Mouse (Mus musculus) natural killer cell, adult 2 months (primary cell): ENCODE measurements around the gene Fam24a.
A peak's percentile ranks its signal among the peaks of the same experiment; 100 is the strongest.

ENCODE experiments used
- DNase-seq, 2 experiments: peaks; one replicate each; pipeline ENCODE4 v3.0.0; 2022; ENCODE audit warnings: low spot score in 2 of 2

Gene Fam24a

DNA sequence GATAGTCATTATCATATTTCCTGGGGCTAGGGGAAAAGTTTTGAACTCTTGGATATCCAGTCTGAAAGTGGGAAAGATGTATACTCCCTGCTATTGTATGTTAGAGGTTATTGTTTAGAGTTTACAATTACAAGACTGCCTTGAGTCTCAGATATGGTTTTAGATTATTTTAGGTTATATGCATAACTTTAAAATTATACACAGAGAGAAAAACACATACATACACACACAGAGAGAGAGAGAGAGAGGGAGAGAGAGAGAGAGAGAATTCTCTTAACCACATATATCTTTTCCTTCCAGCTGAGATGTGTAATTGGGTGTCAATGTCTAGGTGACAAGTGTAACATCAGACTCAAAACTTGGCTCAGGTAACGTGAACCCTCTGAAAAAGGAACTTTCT, at the start of gene Fam24a:
Gene Fam24a, plus strand, starts transcription at position 301 of the 400 bp plus-strand sequence.
- no peak for DNase-seq

DNA sequence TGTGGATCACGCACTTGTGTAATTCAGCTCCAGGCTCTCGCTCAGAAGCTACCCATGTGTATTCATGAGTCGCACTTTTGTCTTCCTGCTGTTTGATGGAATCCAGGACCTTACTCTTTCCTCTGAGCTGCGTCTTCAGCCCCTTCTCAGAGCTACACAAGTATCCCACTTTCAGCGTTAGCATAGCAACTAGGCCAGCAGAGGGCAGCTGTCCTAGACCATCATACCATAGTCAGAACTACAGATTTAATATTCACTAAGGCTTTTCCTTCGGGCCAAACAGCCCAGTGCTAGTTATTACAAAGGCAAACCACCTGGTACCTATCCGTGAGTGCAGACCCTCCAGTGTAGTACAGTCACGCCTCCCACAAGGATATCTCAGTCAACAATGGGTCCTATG, 36.5 kb upstream of the Fam24a start:
- no peak for DNase-seq

DNA sequence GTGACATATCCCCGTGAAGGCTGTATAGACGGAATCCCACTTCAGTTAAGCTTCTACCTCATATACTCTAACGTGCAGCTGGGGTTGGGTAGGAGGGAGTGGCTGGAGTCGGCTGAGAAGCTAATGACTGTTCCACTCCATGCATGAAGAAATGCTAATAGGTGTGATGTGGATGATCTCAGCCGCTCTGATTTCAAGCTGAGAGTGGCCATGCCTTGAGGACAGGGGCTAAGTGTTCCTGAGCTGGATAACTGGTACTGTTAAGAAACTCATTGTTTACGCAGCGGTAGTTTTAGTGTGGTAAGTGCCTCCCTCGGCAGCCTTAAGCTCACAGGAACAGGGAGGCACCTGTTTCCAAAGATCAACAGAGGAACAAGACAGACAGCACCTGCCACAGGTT, 30.3 kb upstream of the Fam24a start:
- no peak for DNase-seq

GRCm38 (mm10) chr7:131306733-131307132, 26.9 kb upstream of the Fam24a start:
- DNase-seq, result no peak

- no peak for DNase-seq
Observed at GRCm38 (mm10) chr7:131314493-131314892, 19.2 kb upstream of the Fam24a start.

GRCm38 (mm10) chr7:131317587-131317986, 16.1 kb upstream of the Fam24a start:
- no peak for DNase-seq

DNA sequence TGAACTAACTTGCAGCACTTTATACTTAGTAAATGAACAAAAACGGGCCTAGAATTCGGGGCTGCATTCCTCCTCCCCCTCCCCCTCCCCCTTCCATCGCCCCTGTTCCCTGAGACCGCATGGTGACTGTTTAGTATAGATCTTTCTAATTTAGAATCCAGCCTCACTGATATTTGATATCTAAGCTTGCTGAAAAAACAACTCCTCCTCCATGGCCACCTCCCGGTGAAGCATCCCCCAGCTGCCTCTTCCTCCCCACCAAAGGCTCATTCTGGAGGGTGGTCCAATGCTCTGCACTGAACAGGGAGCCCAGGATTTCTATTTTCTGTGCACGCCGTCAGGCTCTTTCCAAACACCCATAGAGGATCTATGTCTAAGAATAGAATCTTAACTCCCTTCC, 15.3 kb upstream of the Fam24a start:
- no peak for DNase-seq

DNA sequence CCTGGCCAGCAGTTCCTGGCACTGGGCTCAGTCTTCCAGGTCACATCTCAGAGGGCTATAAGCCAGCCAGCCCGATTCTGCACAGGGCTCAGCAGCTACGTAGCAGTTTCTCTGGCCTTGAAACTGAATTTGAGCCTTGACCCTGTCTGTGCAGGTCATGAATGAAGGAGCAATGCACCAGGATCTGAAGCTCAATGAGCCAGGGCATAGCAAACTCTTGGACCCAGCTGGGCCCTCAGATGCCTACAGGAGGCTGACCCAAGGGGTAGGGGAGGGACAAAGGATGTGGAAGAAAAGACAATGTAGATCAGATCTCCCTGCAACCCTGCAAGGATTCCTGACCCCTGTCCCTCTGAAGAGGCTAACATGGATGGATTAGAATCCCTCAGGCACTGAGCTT, 11.5 kb upstream of the Fam24a start, which contains the start of gene Cuzd1:
Gene Cuzd1, minus strand, starts transcription at position 101 of the 400 bp plus-strand sequence.
- no peak for DNase-seq

DNA sequence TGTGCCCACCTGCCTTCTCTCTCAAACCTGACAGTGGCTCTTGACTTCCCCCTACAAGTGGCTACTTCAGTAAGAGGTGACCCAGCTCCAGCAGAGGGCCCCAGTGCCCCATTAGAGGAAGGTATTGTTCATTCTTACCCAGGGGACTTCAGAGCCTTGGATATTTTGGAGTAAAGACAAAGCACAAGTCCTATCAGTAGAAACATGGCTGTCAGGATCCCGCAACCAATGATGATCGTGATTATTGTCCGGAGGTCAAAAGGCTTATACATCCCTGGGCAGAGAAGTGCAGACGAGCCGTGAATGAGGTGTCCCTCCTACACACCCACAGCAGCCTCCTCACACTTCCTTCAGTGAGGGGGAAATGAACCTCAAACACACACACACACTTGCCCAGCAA, 6.6 kb upstream of the Fam24a start:
- no peak for DNase-seq

GRCm38 (mm10) chr7:131329416-131329815, 4.2 kb upstream of the Fam24a start, which contains the start of gene Fam24b:
Fam24b (minus strand) TSS chr7:131329516.
- DNase-seq, result no peak

GRCm38 (mm10) chr7:131331688-131332087, 2.0 kb upstream of the Fam24a start:
- DNase-seq, result no peak

GRCm38 (mm10) chr7:131337502-131338068, 3.9 kb downstream of the Fam24a start:
- DNase-seq, result no peak

- DNase-seq, result no peak
Observed at GRCm38 (mm10) chr7:131345856-131346541, 12.3 kb downstream of the Fam24a start.

GRCm38 (mm10) chr7:131356105-131356504, 22.4 kb downstream of the Fam24a start:
- DNase-seq, result no peak

DNA sequence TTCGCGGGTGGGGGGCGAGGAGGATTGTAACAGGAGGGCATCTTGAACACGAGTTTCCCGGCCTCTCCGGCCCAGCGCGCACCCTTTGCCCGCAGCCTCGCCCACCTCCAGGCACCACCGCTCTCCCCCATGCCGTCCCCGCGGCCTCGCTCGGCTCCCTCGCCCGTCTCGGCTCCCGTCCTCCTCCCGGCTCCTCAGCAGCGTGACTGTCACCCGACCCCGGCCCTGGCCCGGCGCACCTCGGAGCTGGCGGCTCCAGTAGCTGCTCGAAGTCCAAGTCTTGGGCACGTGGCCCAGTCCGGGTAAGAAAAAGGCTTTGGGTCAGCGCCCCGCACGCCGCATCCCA, 28.6 kb downstream of the Fam24a start:
- no peak for DNase-seq

GRCm38 (mm10) chr7:131362615-131363300, 29.1 kb downstream of the Fam24a start, which contains the start of gene 2310057M21Rik:
2310057M21Rik (minus strand) TSS chr7:131362759.
- peak; percentile 82 to 88 for DNase-seq

- DNase-seq, result no peak
Observed at GRCm38 (mm10) chr7:131364131-131364530, 30.5 kb downstream of the Fam24a start.

GRCm38 (mm10) chr7:131370648-131371469, 37.2 kb downstream of the Fam24a start, which contains the start of gene Pstk:
Pstk (plus strand) TSS chr7:131371141.
- peak; percentile 87 to 88 for DNase-seq

DNA sequence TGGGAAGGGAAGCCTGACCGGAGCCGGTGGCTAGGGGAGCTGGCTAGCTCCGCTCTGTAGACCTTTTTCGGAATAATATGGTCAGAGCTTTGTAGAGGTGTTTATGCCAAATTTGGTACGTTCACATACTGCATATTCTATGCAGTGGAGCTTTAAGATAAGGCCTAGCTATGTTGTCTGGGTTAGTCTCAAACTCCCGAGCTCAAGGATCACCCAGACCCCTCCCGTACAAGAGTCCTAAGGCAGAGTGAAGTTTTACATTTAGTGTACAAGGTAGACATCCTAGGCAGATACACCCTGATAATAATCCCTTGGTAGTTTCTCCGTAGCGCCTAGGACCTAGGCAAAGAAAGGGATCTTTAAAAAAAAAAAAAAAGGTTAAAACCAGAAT, 37.8 kb downstream of the Fam24a start:
- no peak for DNase-seq

DNA sequence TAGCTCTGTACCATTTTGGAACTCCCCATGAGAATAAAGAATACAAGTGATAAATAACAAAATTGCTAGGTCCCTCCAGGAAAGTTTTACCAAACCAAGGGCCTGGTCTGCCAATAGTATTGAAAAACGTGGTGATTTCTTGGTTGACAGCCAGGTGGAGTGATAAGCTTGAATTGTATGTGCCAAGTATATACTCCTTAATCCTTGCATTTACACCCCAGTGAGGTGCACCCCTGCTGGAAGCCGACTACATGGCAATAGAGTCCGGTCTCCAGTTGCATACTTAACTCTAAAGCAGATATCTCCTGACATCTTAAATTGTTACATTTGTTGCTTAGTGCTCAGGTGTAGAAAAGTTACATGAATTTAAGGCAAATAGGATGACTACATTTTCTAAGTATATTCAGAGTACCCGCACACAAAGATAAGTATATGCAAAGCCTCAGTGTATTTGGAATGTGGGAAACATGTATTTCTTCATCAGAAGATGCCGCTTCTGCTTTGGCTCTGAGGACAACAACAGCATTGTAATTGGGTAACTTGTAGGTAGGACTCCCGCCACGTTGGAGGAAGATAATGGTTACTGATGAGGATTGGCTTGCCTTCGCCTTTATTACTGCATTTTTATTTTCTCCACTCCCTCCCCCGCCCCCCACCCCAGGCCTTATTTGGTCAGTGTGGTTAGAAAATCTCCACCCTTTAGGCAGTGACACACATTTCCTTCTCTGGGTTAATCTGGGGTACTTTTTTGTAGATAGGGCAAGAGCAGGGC, 38.4 kb downstream of the Fam24a start:
- no peak for DNase-seq
